Mouse (Mus musculus): ENCODE measurements at regions not wholly inside any gene's neighbourhood (a gene's known extent, or its start where the extent isn't known, plus 50 kb on each side); places are given as distances from the start of the nearest gene placed in this dataset.

DNA sequence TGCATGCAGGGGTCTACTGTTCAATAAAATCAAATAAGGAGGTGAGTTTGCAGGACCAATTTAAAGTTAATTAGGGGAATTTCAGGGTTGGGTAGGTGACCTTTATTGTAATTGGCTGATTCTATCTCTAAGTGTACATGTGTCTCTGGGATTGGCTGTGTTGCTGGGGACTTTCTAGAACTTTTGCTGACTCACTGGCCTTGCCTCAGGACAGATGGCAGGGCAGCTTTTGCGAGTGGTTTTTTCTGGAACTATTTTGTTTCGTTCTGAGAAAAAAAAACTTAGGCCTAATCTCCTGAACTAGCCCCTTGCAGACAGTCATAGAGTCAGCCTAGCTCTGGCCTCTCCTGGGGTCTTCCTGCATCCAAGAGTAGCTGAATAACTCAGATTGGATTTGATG lies 249.3 kb upstream of the Mdga2 start:
- DNase-seq, result no peak

DNA sequence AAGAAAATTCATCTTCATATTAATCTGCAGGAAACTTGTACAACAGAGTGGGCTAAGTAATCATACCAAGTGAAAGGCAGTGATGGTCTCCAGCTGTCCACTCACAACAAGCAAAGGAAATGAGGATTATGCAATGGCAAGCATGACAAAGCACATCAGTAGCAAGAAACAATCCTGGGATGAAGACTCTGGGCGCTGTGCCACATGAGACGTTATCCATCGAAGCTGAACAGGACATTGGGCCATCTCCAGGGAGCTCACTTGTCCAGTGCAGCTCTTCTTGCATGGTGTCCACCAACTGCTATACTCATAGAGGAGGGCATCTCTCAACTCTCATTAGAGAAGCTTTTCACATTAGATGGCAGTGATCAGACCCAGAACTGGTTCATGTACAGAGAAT lies 248.7 kb upstream of the Mdga2 start:
- peak; percentile 3 for DNase-seq

DNA sequence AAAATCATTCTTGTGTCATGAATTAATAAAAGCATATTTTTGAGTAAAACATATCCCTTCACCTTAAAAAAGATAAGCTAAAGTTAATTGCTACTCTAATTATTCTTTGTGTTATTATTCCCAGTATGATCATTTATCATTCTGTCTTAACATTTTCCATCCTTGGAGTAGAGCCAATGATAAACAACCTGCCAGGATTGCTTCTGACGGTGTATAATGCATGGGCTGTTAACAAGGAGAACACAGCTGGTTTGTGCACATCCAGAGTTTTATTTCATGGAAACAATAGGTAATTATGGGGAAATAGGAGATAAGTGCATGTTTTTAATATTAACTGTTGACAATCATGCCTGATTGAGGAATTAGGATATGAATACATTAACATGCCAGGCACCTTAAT lies 226.8 kb upstream of the Mdga2 start:
- no peak for DNase-seq

DNA sequence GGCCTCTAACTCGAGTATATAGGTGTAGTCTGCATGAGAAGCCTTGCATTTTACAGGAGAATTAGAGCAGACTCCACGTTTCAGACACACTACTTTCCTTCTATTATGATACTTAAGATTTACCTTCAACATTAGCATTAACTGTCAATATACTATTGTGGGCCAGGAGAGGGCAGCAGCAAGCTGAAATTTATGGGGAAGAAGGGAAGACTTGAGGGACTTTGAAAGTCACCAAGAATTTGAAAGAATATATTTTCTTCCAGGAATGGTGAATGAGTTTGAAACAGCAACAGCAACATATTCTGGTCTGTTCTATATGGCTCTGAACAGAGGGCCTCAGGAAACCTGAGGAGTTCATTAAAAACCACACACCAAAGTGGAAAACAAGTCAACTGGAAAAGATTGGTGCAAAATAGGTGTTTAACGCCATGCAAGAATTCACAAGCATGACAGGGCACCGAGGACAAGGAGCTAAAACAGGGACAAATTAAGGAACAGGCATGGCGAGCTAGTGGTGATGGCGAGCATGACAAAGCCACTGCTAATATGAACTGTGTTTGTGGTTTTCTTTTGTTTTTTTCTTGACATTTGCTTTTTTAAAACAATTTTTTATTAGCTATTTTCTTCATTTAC lies 208.1 kb upstream of the Mdga2 start:
- peak; percentile 7 for DNase-seq

DNA sequence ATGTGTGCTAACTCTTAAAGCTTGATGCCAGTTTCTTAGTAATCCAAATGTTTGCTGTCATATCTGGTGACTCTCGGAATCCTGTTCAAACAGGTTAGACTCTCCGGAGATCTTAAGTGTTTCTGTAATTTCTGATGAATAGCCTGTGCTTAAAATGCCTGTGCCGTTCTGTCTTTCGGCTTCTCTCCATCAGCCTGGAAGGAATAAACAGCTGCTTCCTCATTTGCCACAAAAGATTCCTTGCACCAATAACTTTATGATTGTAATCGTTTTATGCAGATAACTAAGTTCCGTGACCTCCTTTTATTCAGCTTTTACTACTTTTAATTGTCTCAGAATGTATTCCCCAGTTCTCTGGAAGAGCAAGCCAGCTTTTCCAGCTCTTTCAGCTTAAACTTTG lies 204.5 kb upstream of the Mdga2 start:
- DNase-seq, result no peak

DNA sequence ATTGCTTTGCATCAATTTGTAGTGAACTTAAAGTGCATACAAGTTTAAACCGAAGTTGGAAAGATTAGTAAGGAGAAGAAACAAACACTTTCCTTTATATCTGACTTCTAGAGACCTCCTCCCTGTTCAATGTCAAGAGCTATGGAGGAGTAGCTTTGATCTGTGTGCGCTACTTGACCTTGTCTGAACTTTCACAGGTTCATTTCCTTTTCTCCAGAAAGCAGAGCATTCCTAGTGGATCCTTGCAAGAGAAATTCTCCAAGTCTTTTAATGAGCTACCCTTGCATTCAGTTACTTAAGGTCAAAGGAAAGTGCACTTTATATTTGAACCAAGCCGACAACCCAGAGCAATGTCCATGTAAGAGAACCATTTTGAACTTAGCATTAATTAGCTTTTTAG lies 177.2 kb upstream of the Mdga2 start:
- DNase-seq, result no peak

DNA sequence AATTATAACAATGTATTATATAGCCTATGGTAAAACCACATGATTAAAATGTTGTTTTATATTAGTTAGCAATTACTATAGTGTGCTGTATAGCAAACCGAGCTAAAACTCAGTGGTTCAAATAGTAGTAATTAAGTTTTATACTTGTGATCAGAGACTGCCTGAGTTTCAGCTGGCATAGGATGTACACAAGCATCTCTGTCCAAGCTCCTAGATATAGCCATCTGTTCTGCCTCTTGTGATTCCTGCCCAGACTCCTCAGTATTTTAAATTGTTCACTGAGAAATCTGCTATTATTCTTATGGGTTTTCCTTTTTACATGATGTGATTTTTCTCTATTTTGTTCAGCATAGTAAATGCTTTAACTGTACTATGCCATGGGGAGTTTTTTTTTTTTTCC lies 152.2 kb upstream of the Mdga2 start:
- DNase-seq, result no peak

DNA sequence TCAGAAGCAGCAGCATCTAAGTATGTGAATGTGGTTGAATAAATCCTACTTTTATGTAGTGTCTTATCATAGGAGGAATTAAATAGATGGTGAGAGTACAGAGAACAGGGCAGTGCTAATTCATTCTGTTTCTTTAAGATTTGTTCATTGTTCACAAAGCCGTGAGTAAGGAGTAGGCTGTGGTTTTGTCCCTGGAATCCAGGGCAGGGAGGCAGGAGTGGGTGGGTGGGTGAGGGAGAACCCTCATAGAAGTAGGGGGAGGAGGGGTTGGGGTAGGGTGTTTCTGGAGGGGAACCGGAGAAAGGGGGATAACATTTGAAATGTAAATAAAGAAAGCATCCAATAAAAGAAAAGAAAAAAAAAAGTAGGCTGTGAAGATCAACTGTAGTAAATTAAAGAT lies 126.2 kb upstream of the Mdga2 start:
- no peak for DNase-seq

DNA sequence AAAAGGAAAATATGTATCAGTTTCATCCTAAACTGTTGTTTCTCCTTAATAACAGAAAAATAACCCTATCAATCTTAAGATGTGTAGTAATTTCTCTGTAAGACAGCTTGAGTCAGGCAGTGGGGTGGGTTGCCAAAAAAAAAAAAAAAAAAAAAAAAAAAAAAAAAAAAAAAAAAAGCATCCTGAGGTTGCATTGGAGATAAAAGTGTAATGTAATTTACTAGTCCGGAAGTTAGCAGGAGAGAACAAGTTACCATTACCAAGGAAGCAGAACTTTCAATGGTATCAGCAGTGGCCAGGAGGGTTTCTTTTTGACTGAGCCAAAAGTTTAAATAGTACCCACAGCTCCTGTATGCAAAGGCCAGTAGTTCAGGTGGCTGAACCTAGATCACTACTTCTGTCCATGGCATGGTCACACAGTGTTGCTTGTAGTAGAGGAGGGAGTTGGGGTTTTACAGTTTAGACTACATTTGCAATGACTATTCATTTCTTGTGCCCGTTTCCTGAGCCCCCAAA lies 110.2 kb upstream of the Mdga2 start:
- no peak for DNase-seq

DNA sequence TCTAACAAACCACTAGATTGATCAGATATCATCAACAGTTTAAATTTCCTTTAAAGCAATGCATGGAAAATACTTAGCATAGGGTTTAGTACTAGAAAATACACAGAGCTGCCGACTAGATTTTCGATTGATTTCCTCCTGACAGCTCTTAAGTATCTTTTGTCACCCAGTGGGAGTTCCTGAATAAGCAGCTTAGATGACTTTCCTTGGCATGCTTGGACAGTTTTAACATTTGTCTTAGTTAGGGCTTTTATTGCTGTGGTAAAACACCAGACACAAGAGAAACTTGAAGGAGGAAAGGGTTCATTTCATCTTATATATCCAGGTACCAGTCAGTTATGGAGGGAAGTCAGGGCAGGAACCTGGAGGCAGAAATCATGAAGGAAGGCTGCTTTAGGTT lies 104.0 kb upstream of the Mdga2 start:
- DNase-seq, result no peak

DNA sequence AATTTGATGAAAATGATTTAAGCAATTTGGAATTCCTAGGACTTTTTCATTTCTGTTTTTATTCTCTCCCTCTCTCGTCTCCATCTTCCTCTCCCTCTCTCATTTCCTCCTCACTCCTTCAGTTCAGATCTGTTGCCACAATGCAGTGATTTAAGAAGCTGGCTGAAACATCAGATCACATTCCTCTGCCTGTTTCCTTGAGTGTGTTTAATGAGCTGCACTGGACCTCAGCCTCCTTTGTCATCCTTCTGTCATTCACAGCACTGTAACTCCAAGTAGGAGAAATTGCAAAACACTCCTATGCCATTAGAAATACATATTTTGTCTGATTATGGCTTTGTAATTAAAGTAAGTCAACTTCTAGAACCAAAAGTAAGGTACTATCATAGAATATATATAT lies 103.5 kb upstream of the Mdga2 start:
- DNase-seq, result no peak

DNA sequence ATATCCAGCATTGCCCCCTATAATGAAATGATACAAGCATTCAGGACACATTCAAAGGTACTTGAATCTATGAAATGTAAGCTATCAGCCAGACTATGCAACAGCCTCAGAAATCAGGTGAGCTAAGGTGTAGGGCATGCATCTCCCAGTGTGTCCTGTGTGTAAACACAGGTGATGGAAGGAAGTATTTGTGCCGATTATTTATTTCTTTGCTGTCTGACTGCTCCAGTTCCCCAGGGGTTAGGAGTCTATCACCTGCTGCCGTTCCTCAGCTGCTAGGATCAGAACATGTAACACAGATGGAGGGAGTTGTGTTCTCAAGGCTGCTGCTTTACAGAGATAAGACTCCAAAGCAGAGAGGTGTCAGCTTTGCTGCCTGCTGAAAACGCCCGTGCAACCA lies 103.0 kb upstream of the Mdga2 start:
- no peak for DNase-seq

DNA sequence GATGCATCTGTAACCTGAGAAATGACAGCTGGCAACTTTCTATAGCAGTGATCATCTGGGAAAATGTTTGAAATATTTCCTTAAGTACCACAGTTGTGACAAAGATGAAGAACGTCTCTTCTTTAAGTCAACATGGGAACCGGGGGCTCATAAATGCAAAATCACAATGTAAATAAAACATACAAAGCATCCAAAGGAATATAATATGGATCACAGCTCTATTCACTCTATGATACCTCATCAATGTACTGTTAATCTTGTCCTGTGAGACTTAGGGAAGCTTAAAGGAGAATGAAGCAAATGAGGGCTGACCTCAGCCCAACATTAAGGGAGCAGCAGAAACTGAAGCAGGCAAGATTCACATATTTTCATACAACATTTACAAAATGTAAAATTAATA lies 96.3 kb upstream of the Mdga2 start:
- no peak for DNase-seq

DNA sequence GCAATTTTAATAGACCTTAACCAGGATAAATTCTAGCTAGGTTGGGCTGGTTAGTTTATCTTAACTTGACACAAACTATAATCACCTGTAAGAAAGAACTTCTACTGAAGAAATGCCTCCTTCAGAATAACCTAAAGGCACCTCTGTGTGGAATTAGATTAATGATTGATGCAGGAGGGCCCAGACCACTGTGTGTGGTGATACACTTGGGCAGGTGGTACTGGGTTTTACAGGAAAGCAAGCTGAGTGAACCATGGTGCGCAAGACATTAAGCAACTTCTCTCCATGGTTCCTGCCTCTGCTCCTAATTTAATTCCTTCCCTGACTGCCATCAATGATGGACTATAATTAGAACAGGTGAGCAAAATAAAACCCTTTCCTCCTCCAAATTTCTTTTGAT lies 77.9 kb upstream of the Mdga2 start:
- no peak for DNase-seq

DNA sequence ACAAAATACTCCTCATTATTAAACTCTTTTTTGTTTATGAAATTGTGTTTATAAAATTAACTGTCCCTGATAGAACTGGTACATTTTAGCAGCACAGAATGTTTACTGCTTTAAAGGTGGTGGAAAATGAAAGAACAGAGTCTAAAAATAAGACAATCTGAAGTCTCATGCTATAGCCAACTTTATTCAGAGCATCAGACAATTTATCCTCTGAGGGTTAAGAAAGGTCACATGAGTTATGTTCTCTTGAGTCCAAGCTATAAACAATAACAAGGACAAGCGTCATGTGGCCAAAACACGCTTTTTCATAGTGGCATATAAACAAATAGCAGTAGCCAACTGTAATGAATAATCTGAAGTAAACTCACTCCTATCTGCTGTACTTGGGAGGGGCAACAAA lies 67.7 kb upstream of the Mdga2 start:
- no peak for DNase-seq

DNA sequence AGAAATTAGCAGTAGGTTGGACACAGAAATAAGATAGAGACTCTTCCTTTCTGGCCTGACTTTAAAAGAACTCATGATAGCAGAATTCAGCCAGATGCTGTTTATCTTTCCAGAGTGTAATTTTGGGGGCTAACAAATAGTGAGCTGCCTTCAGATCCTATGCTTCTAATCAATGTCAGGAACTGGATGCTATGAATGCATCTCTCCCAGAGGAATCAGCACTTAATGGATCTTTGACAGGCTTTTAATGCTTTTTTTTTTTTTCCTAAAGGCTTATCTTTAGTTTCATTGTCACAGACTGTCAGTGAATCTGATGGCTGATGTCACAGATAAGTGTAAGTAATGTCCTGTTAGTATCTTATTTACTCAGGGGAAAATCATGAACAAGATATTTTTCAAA lies 50.5 kb upstream of the Mdga2 start:
- no peak for DNase-seq

DNA sequence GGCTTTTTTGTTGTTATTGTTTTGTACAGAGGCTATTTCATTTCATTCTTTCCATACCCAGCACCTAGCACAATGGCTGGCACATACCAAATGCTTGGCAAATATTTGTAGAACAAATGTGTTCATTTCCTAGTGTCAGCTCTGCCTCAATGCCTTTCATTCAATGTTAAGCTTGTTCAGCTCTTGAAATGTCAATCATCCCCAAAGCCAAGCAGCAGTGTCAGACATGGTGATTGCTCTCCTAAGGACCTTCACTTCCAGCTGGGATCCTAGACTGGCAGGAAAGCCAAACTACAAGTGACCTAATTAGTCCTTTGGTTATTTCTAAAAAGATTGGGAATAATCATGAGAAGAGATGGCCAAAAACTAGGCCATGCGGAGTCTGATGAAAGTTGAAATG lies 50.0 kb upstream of the Mdga2 start:
- no peak for DNase-seq
